Mouse (Mus musculus) adrenal gland, adult 18-20 months (tissue): ENCODE data around the gene Gsto1. TPM values are rescaled to one million over a fixed set of nuclear protein-coding genes. Genes with fewer than 3 reads are reported as not detected.

Experiments used
- DNase-seq, 2 experiments: peaks; one replicate each; pipeline ENCODE4 v3.0.0; 2021 to 2022; ENCODE audit warnings: low spot score in 2 of 2
- total RNA-seq, 2 experiments: library from RNA; stranded (reverse); gene quantifications; 1 replicate in 1 of 2; 2 replicates in 1 of 2; pipeline ENCODE4 v1.2.3; 2021

Gene Gsto1
- total RNA-seq, 2 experiments from 2014 or later, result 82.8 to 101 TPM

DNA sequence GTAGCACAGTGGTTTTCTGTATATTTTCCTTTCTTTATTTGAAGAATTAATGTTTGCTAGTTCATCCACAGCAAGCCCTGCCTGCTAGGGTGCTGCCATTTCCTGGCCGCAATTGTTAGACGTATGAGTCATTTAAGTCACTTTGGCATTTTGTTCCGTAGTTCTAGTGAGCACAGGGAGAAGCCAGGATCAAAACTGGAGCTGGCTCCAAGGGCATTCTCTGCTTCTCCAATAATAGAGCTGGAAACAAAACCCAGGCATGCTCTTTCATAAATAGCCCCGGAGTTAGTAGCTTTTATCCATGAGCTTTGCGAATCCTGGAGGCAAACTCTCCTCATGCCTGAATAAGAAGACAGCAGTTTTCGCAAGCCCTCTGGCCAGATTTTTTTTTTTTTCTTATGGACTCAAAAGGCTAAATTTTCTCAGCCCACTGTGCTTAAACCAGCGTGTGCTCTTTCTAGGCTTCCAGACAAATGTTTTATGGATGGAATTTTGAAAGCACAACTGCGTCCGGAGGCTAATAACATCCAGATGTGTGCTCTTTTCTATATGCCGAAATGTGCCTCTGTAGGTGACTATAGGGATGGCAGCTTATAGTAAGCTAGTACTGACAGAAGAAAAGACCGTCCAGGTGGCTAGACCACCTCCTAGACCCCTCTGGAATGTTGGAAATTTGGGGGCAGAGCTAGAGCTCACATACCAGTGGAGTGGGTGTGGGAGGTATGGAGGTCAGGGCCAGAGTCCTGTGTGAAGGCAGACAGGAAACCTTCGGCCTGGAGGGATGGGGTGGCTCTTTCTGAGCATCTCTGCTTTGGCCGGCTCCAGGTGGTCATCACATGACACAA, 597 bp upstream of the Gsto1 start:
- no peak for DNase-seq

GRCm38 (mm10) chr19:47857957-47858942, 3.5 kb downstream of the Gsto1 start:
- no peak for DNase-seq

GRCm38 (mm10) chr19:47859180-47859579, 4.4 kb downstream of the Gsto1 start:
- no peak for DNase-seq

GRCm38 (mm10) chr19:47862581-47862980, 7.8 kb downstream of the Gsto1 start:
- no peak for DNase-seq

- DNase-seq, result no peak
Observed at GRCm38 (mm10) chr19:47864051-47864450, 9.3 kb downstream of the Gsto1 start.

DNA sequence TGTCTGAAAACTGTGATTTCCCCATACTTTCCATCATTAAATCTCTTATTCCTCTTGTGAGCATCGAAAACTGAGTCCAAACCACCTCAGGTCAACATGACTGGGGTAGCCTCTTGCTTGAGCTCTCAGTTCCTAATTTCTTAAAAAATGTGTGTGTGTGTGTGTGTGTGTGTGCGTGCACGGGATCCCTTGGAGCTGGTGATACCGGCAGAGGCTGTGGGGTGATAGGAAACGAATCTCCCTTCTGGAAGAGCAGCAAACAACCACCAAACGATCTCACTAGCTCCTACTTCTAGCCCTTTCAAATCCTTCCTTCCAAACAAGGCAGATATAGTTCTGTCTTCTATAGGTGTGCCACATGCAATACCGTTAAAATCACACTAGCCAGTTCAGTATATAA, 10.0 kb downstream of the Gsto1 start:
- DNase-seq, result no peak

DNA sequence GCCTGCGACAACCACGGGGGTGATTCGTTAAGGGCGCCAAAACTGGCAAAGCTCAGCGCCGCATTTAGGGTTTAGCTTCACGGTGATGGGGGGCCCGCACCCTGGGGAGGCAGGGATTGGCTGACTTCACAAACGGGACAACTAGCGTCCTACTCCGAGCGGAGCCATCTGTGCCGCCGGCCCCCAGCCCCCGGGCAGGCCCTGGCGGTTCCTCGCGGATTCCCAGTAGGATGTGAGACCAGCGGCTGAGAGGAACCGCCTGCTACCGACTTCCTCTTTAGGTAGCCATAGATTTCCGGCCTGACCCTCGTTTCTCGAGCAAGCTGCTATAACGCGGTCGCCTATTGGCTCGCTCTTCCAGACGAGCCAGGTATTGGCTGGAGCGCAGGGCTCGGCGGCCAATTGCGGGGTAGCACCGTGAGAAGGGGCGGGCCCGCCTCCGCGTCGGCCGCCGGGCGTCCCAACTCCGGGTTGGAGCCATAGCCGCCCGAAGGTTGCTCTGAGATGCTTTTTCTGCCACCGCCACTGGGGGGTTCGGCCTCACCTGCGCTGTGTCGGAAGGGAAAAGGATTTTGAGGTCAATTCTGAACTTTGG, 10.7 kb downstream of the Gsto1 start, which contains the start of gene Gsto2:
Gsto2 (plus strand) TSS at position 182 of the 595 bp plus-strand sequence.
- peak; percentile 86 to 87 for DNase-seq

GRCm38 (mm10) chr19:47867628-47868175, 12.9 kb downstream of the Gsto1 start:
- DNase-seq, result no peak

- no peak for DNase-seq
Observed at GRCm38 (mm10) chr19:47868951-47869350, 14.2 kb downstream of the Gsto1 start.

- DNase-seq, result no peak
Observed at GRCm38 (mm10) chr19:47869516-47869915, 14.7 kb downstream of the Gsto1 start.

GRCm38 (mm10) chr19:47870102-47870666, 15.4 kb downstream of the Gsto1 start:
- DNase-seq, result no peak

- no peak for DNase-seq
Observed at GRCm38 (mm10) chr19:47871515-47871914, 16.7 kb downstream of the Gsto1 start.

GRCm38 (mm10) chr19:47876252-47876651, 21.5 kb downstream of the Gsto1 start:
- DNase-seq, result no peak

GRCm38 (mm10) chr19:47881538-47881937, 26.8 kb downstream of the Gsto1 start:
- no peak for DNase-seq

- DNase-seq, result peak; percentile 79 to 82
Observed at GRCm38 (mm10) chr19:47882151-47882881, 27.5 kb downstream of the Gsto1 start.

DNA sequence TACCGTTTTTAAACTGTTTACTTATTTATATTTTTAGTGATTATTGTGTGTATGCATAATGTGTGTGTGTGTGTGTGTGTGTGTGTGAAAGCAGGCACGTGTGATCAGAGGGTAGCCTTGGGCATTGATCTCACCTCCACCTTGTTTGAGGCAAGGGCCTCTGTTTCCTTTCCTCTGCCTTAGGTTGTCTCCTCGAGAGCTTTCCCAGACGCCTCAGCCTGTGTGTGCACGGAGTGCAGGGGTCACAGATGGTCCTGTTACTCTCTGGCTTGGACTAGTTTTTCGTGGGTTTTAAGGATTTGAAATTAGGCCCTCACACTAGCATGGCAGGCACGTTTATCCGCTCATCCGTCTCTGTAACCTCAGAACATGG, 28.1 kb downstream of the Gsto1 start:
- DNase-seq, result no peak

DNA sequence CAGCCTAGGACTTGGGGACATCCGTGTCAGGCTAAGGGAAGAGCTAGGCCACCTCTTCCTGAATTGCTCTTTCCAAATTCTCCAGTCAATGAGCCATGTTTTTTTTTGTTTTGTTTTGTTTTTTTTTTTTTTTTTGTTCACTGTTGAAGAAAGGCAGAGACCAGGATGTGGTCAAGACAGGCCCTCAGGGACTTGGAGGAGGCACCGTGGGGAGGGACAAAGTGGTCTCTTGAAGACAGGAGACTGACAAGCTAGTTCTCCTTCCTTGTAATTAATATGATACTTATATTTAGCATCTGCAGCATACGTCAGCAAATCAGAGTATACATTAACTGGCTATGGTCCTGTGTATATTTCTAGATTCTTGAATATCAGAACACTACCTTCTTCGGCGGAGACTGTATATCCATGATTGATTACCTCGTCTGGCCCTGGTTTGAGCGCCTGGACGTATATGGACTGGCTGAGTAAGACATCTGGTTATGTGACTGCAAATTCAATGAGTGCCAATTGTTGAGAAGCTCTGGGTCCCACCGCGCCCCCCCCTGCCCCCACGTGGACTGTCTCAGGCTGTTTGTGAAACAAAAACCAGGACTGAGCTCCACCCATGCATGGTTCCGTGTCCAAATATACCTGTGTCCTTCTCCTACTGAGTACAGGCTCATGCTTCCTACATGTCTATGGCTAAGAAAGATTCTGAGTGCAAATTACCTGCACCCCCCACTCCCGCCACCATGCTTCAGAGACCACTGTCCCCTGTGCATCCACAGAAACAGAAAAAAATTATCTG, 29.7 kb downstream of the Gsto1 start:
- DNase-seq, result no peak

DNA sequence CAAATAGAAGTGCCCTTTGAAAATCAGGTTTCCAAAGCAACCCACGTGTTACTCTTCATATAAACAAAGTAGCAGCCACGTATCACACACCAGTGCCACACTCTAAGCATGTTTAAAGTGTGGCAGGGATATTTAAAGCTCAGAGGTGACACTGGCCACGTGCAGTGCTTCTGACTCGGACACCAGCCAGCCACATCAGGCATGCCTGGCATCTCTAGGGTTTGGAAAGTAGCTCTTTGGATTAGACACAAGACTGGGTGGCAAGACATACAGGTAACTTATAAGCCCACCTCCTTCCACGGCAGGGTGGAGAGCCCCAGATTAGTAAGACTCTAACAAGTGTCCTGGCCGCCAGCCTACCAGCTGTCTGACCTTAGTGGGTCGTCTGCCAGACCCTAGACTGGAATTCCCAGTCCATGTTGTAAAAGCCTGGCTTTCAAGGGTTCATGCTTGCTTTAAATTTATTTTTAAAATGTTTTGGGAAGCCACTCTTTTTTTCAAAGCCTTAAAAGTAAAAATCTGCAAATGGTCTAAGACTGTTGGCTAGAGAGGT, 30.5 kb downstream of the Gsto1 start:
- DNase-seq, result no peak

DNA sequence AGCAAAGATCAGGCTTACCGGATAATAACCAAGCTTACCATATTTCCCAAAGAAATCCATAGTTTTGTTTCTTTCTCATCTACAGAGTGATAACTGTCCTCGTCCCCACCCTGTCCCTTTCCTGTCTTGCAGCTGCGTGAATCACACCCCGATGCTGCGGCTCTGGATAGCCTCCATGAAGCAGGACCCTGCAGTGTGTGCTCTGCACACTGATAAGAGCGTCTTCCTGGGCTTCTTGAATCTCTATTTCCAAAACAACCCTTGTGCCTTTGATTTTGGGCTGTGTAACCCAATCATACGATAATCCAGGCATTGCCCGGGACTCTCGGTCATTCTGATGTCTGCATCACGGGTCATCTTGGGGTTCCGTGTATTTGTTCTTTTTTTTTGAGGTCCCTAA, 31.1 kb downstream of the Gsto1 start:
- DNase-seq, result no peak
